Mouse (Mus musculus) CH12.LX (cell line): ENCODE data around the gene Anks3. TPM values are rescaled to one million over a fixed set of nuclear protein-coding genes. Genes with fewer than 3 reads are reported as not detected.

Experiments used
- DNase-seq: peaks from one replicate; pipeline ENCODE4 v3.0.0-alpha.2; 2013; ENCODE audit errors: extremely low read depth
- H3K27ac ChIP-seq: 2 replicates; pipeline ENCODE4 v1.5.1; 2012; ENCODE audit warnings: low read depth, mild to moderate bottlenecking, control low read depth, moderate library complexity; ENCODE audit not compliant: insufficient read depth
- H3K27me3 ChIP-seq: replicated peaks from 2 replicates; pipeline ENCODE3; 2012; ENCODE audit warnings: inconsistent platforms
- H3K36me3 ChIP-seq, 2 experiments: replicated peaks in 1 of 2; 2 replicates each; pipeline versions ENCODE3 to v1.6.1; 2012; ENCODE audit warnings: inconsistent platforms in 1 of 2, low read length in 1 of 2, mild to moderate bottlenecking in 1 of 2, mixed read lengths in 1 of 2, moderate library complexity in 1 of 2; ENCODE audit not compliant: control insufficient read depth in 1 of 2, insufficient read depth in 1 of 2
- H3K4me1 ChIP-seq, 2 experiments: 2 replicates each; pipeline ENCODE4 v1.6.1; 2012; ENCODE audit warnings: inconsistent platforms in 1 of 2, moderate library complexity in 1 of 2; ENCODE audit not compliant: insufficient read depth in 2 of 2, control insufficient read depth in 1 of 2
- H3K4me2 ChIP-seq: 2 replicates; pipeline ENCODE4 v1.6.1; 2012; ENCODE audit warnings: low read depth, mild to moderate bottlenecking, control low read depth; ENCODE audit not compliant: poor library complexity, insufficient read depth, severe bottlenecking
- H3K4me3 ChIP-seq, 3 experiments: fragments of 150-350 bp in 1 of 3; sonication (generic) in 1 of 3; replicated peaks in 1 of 3; 2 replicates each; pipeline versions ENCODE3 to v1.5.1; 2011 to 2012; ENCODE audit warnings: low read depth in 2 of 3, low read length in 2 of 3, mild to moderate bottlenecking in 2 of 3, moderate library complexity in 2 of 3, control low read depth in 1 of 3, improper control_type of control experiment in 1 of 3, inconsistent platforms in 1 of 3, mixed read lengths in 1 of 3; ENCODE audit not compliant: poor library complexity in 1 of 3
- H3K79me2 ChIP-seq: replicated peaks from 2 replicates; pipeline ENCODE4 v1.6.1; 2012; ENCODE audit warnings: mild to moderate bottlenecking, moderate library complexity; ENCODE audit not compliant: control insufficient read depth, poor library complexity, insufficient read depth, severe bottlenecking; ENCODE audit errors: extremely low read depth
- H3K9ac ChIP-seq: 2 replicates; pipeline ENCODE4 v1.6.1; 2012; ENCODE audit warnings: low read depth, mild to moderate bottlenecking, control low read depth, moderate library complexity; ENCODE audit not compliant: insufficient read depth
- H3K9me3 ChIP-seq: replicated peaks from 2 replicates; pipeline ENCODE3; 2012; ENCODE audit warnings: low read length, inconsistent platforms, mixed read lengths
- BHLHE40 ChIP-seq: IDR thresholded peaks from 2 replicates; pipeline ENCODE4 v1.6.1; 2011; ENCODE audit warnings: mild to moderate bottlenecking, low read depth, low read length, improper control_type of control experiment
- CHD1 ChIP-seq: IDR thresholded peaks from 2 replicates; pipeline ENCODE4 v1.6.1; 2012; ENCODE audit warnings: low read depth, low read length, improper control_type of control experiment, inconsistent platforms
- CTCF ChIP-seq, 2 experiments: IDR thresholded peaks in 1 of 2; conservative IDR thresholded peaks in 1 of 2; 2 replicates each; pipeline ENCODE4 v1.5.1; 2011 to 2012; ENCODE audit warnings: low read depth in 2 of 2, low read length in 2 of 2, improper control_type of control experiment in 1 of 2, inconsistent platforms in 1 of 2, mild to moderate bottlenecking in 1 of 2, moderate library complexity in 1 of 2
- E2F4 ChIP-seq: IDR thresholded peaks from 2 replicates; pipeline ENCODE4 v1.6.1; 2011; ENCODE audit warnings: low read depth, low read length, improper control_type of control experiment; ENCODE audit not compliant: insufficient replicate concordance
- EP300 ChIP-seq: IDR thresholded peaks from 2 replicates; pipeline ENCODE4 v1.6.1; 2011; ENCODE audit warnings: low read length, improper control_type of control experiment
- ETS1 ChIP-seq: conservative IDR thresholded peaks from 2 replicates; pipeline ENCODE4 v1.6.1; 2012; ENCODE audit warnings: low read depth, mild to moderate bottlenecking, inconsistent platforms, low read length, improper control_type of control experiment, moderate library complexity
- HCFC1 ChIP-seq: IDR thresholded peaks from 2 replicates; pipeline ENCODE4 v1.6.1; 2012; ENCODE audit warnings: low read depth, mild to moderate bottlenecking, inconsistent platforms, low read length, improper control_type of control experiment
- IRF4 ChIP-seq: IDR thresholded peaks from 2 replicates; pipeline ENCODE4 v1.6.1; 2014; ENCODE audit warnings: low read depth, mild to moderate bottlenecking, inconsistent platforms, low read length, improper control_type of control experiment
- KAT2A ChIP-seq: IDR thresholded peaks from 2 replicates; pipeline ENCODE4 v1.6.1; 2012; ENCODE audit warnings: low read length, improper control_type of control experiment, inconsistent platforms; ENCODE audit not compliant: insufficient replicate concordance
- MAFK ChIP-seq: IDR thresholded peaks from 2 replicates; pipeline ENCODE4 v1.6.1; 2011; ENCODE audit warnings: low read length, improper control_type of control experiment; ENCODE audit not compliant: insufficient replicate concordance
- MAX ChIP-seq: IDR thresholded peaks from 2 replicates; pipeline ENCODE4 v1.6.1; 2011; ENCODE audit warnings: low read length, improper control_type of control experiment
- MXI1 ChIP-seq: IDR thresholded peaks from 2 replicates; pipeline ENCODE4 v1.6.1; 2011; ENCODE audit warnings: mild to moderate bottlenecking, low read depth, low read length, improper control_type of control experiment
- NELFE ChIP-seq: IDR thresholded peaks from 2 replicates; pipeline ENCODE4 v1.6.1; 2011; ENCODE audit warnings: low read depth, low read length, improper control_type of control experiment
- NRF1 ChIP-seq: IDR thresholded peaks from 2 replicates; pipeline ENCODE4 v1.6.1; 2014; ENCODE audit warnings: low read depth, mild to moderate bottlenecking, inconsistent platforms, low read length, improper control_type of control experiment, moderate library complexity
- POLR2A ChIP-seq: IDR thresholded peaks from 2 replicates; pipeline ENCODE4 v1.6.1; 2011; ENCODE audit warnings: low read depth, mild to moderate bottlenecking, improper control_type of control experiment, low read length
- SIN3A ChIP-seq: IDR thresholded peaks from 2 replicates; pipeline ENCODE4 v1.6.1; 2012; ENCODE audit warnings: low read length, improper control_type of control experiment, inconsistent platforms
- TBP ChIP-seq: conservative IDR thresholded peaks from 2 replicates; pipeline ENCODE4 v1.6.1; 2011; ENCODE audit warnings: low read depth, low read length, improper control_type of control experiment
- TCF12 ChIP-seq: IDR thresholded peaks from 2 replicates; pipeline ENCODE4 v1.6.1; 2014; ENCODE audit warnings: low read depth, mild to moderate bottlenecking, inconsistent platforms, low read length, improper control_type of control experiment
- UBTF ChIP-seq: IDR thresholded peaks from 2 replicates; pipeline ENCODE4 v1.6.1; 2012; ENCODE audit warnings: low read depth, mild to moderate bottlenecking, inconsistent platforms, low read length, improper control_type of control experiment, moderate library complexity
- USF1 ChIP-seq: IDR thresholded peaks from 2 replicates; pipeline ENCODE4 v1.6.1; 2014; ENCODE audit warnings: low read depth, mild to moderate bottlenecking, inconsistent platforms, low read length, improper control_type of control experiment
- USF2 ChIP-seq: conservative IDR thresholded peaks from 2 replicates; pipeline ENCODE4 v1.6.1; 2011; ENCODE audit warnings: low read depth, low read length, improper control_type of control experiment
- ZC3H11A ChIP-seq: IDR thresholded peaks from 2 replicates; pipeline ENCODE4 v1.6.1; 2012; ENCODE audit warnings: low read depth, mild to moderate bottlenecking, inconsistent platforms, low read length, improper control_type of control experiment
- dilution Hi-C: fragments of 300-500 bp; cut with MboI; formaldehyde crosslinking; loops from 2 replicates; pipeline ENCODE4 v1.14.3; 2020; ENCODE audit warnings: low sequenced_read_pairs; ENCODE audit not compliant: extremely low pct_unique_long_range_greater_than_20kb, extremely low pct_ligation_motif_present
- in situ Hi-C: fragments of 300-500 bp; cut with MboI; formaldehyde crosslinking; loops from 3 replicates; pipeline ENCODE4 v1.14.3; 2019; ENCODE audit warnings: low sequenced_read_pairs, low pct_ligation_motif_present, low pct_unique_long_range_greater_than_20kb, mixed read lengths
- polyA plus RNA-seq: library from polyadenylated mRNA; unstranded; fragments of >175 nt; gene quantifications from 2 replicates; pipeline ENCODE4 v1.2.1, GENCODE M21; 2012; ENCODE audit warnings: low read depth; ENCODE audit not compliant: insufficient read length
- total RNA-seq, 2 experiments: library from RNA; depleted of rRNA; stranded (reverse); fragments of 300-350 nt in 1 of 2; fragments of >200 nt in 1 of 2; gene quantifications; 2 replicates each; pipeline ENCODE4 v1.2.3; 2012 to 2014

The Anks3 gene
- total and polyA plus RNA-seq, 3 experiments, result 17.0 to 34.9 (median 24.4) TPM

DNA sequence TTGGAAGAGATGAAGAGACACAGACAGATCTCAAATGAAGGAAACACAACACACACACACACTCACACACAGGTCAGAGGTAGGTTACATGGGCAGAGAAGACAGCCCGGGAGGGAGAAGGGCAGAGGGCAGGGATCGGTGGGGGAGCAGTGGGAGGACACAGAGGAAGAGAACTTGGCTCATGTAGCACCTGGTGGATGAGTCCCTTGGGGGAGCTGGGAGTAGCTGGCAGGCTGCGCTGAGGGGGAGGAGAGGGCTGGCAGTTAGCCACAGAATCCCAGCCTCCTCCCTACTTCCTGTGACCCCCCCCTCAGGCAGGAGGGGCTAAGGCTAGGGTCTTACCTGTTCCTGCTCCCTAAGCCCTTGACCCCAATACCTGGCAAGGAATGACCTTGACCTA is 33.5 kb upstream of the Anks3 start, which contains the start of gene Sept12:
Gene Sept12, minus strand, starts transcription at position 300 of the 400 bp plus-strand sequence.
- Histone ChIP-seq H3K27me3 (peaks cover 2% of the 10 kb centered on the region), H3K4me3 (no peak within 1 kb of the TSS), H3K36me3 (no peaks in the 10 kb centered on the region), H3K4me1 (peaks cover 0 to 11% of the 10 kb centered on the region in 2 experiments; a peak in 2 of 4 replicates), H3K9me3 (no peaks in the 10 kb centered on the region), H3K9ac (no peak within 1 kb of the TSS), H3K79me2 (no peaks in the 10 kb centered on the region), H3K4me2 (no peak within 1 kb of the TSS), H3K27ac (no peak within 1 kb of the TSS)
- DNase-seq, result no peak
- dilution Hi-C loops (no loop called here), in situ Hi-C loops (no loop called here)
- TF ChIP-seq CTCF (conservative IDR thresholded peaks at IDR 0.05 in 1 of 2, IDR thresholded peaks at IDR 0.05 in 1 of 2; ENCODE audit: low read depth in 2 of 2, low read length in 2 of 2) (no peak), MXI1 (no peak), TBP (no peak), TCF12 (no peak), KAT2A (no peak), NRF1 (no peak), CHD1 (no peak), IRF4 (no peak), ZC3H11A (no peak), BHLHE40 (no peak), USF1 (no peak), ETS1 (no peak)

DNA sequence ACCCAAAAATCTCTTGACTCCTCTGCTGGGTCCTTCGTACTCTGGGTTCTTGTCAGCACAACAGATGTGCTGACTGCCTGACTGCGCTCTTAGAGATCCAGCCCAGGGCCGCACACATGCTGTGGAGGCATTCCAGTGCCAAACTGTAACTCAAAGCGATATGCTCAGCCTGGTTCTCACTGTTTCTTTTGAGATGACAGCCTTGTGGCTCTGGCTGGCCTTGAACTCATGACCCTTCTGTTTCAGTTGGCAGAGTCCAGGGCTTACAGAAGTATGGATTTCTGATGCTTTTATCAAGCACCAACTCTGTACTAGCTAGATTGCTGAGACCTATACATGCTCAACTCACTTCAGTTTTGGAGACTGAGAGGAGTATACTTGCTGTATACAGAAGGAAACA is 29.3 kb upstream of the Anks3 start:
- H3K4me1 ChIP-seq, result peaks cover 0 to 11% of the 10 kb centered on the region in 2 experiments; a peak in 2 of 4 replicates
- dilution Hi-C loops, result no loop called here
- no peak overlapping the region for H3K4me2 ChIP-seq
- in situ Hi-C loops, result no loop called here
- H3K36me3 ChIP-seq, result no peaks in the 10 kb centered on the region
- no peaks in the 10 kb centered on the region for H3K27me3 ChIP-seq
- no peak overlapping the region for H3K27ac ChIP-seq
- DNase-seq, result no peak
- H3K9ac ChIP-seq, result no peak overlapping the region
- TF ChIP-seq POLR2A (no peak), MXI1 (no peak), CTCF (conservative IDR thresholded peaks at IDR 0.05 in 1 of 2, IDR thresholded peaks at IDR 0.05 in 1 of 2; ENCODE audit: low read depth in 2 of 2, low read length in 2 of 2) (no peak)
- H3K79me2 ChIP-seq, result no peaks in the 10 kb centered on the region
- no peaks in the 10 kb centered on the region for H3K9me3 ChIP-seq
- H3K4me3 ChIP-seq, result no peak overlapping the region

DNA sequence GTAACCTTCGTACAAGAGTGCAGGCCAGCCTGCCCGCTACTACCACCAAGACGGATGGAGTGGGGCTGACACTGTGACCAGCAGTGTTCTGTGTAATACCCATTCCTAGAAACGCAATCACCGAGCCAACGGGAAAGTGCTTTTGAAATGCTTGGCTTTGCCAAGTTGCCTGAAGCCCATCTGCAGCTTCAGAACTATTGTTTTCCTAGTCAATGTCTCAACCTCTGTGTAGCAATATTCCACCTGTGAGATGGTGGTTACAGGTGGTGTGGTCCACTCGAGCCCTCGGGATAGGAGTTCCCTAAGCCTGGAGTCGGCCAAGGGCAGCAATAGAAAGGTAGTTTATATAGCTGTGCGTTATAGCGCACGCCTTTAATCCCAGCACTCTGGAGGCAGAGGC is 20.7 kb upstream of the Anks3 start:
- Histone ChIP-seq H3K27ac (no peak overlapping the region), H3K4me1 (peaks cover 0 to 17% of the 10 kb centered on the region in 2 experiments; a peak in 2 of 4 replicates), H3K4me3 (no peak overlapping the region), H3K9me3 (peaks cover 3% of the 10 kb centered on the region), H3K4me2 (no peak overlapping the region), H3K27me3 (no peaks in the 10 kb centered on the region), H3K79me2 (no peaks in the 10 kb centered on the region), H3K36me3 (no peaks in the 10 kb centered on the region), H3K9ac (no peak overlapping the region)
- dilution Hi-C loops (no loop called here), in situ Hi-C loops (loop anchor here (5.0 kb wide), 1 partner anchor 158 kb away; no protein-coding TSS in a partner anchor)
- TF ChIP-seq POLR2A, result no peak
- TF ChIP-seq MAX, result no peak
- TF ChIP-seq UBTF, result no peak
- no peak for TF ChIP-seq E2F4
- TF ChIP-seq SIN3A, result no peak
- TF ChIP-seq TCF12, result no peak
- no peak for TF ChIP-seq CTCF (conservative IDR thresholded peaks at IDR 0.05 in 1 of 2, IDR thresholded peaks at IDR 0.05 in 1 of 2; ENCODE audit: low read depth in 2 of 2, low read length in 2 of 2)
- no peak for TF ChIP-seq MAFK
- TF ChIP-seq HCFC1, result no peak
- TF ChIP-seq TBP, result no peak
- no peak for TF ChIP-seq ETS1
- no peak for TF ChIP-seq NRF1
- TF ChIP-seq EP300, result no peak
- TF ChIP-seq NELFE, result no peak
- TF ChIP-seq USF2, result no peak
- no peak for DNase-seq
